Mouse (Mus musculus) myocyte (in vitro differentiated cells): ENCODE measurements around the gene Tex14. TPM values are rescaled to one million over a fixed set of nuclear protein-coding genes. Genes with fewer than 3 reads are reported as not detected.

Source experiments
- H3K27me3 ChIP-seq: one replicate; pipeline ENCODE4 v1.6.1; 2011; ENCODE audit not compliant: control insufficient read depth, insufficient read depth, insufficient read length
- H3K36me3 ChIP-seq: one replicate; pipeline ENCODE4 v1.6.1; 2011; ENCODE audit not compliant: control insufficient read depth, insufficient read depth
- H3K4me2 ChIP-seq: one replicate; pipeline ENCODE4 v1.6.1; 2011; ENCODE audit warnings: low read depth, control low read depth
- H3K4me3 ChIP-seq: one replicate; pipeline ENCODE4 v1.5.1; 2011; ENCODE audit warnings: mild to moderate bottlenecking, control low read depth, moderate library complexity
- H3K79me2 ChIP-seq: one replicate; pipeline ENCODE4 v1.6.1; 2011; ENCODE audit not compliant: control insufficient read depth, insufficient read depth
- H3ac ChIP-seq: one replicate; pipeline ENCODE4 v1.6.1; 2011; ENCODE audit not compliant: control insufficient read depth, insufficient read length
- CEBPB ChIP-seq: IDR thresholded peaks from 2 replicates; pipeline ENCODE4 v1.6.1; 2011; ENCODE audit warnings: mild to moderate bottlenecking, moderate library complexity; ENCODE audit not compliant: poor library complexity, insufficient read depth, severe bottlenecking
- E2F4 ChIP-seq: IDR thresholded peaks from one replicate; pipeline ENCODE4 v1.6.1; 2011; ENCODE audit warnings: mild to moderate bottlenecking, control low read depth, moderate library complexity; ENCODE audit not compliant: insufficient read depth
- MAX ChIP-seq: IDR thresholded peaks from one replicate; pipeline ENCODE4 v1.6.1; 2011; ENCODE audit warnings: low read depth, mild to moderate bottlenecking, control low read depth
- MYOD1 ChIP-seq, 3 experiments: IDR thresholded peaks; one replicate each; pipeline ENCODE4 v1.6.1; 2011; ENCODE audit warnings: control low read depth in 2 of 3, low read depth in 2 of 3, mild to moderate bottlenecking in 2 of 3, moderate library complexity in 1 of 3; ENCODE audit not compliant: insufficient read length in 2 of 3, control insufficient read depth in 1 of 3
- MYOG ChIP-seq, 3 experiments: IDR thresholded peaks; one replicate each; pipeline ENCODE4 v1.6.1; 2011; ENCODE audit warnings: control low read depth in 2 of 3, low read depth in 2 of 3, mild to moderate bottlenecking in 2 of 3; ENCODE audit not compliant: insufficient read length in 2 of 3, control insufficient read depth in 1 of 3, insufficient read depth in 1 of 3
- POLR2A ChIP-seq: IDR thresholded peaks from one replicate; pipeline ENCODE4 v1.6.1; 2011; ENCODE audit warnings: low read depth, mild to moderate bottlenecking, control low read depth, moderate library complexity; ENCODE audit not compliant: insufficient read length
- POLR2AphosphoS2 ChIP-seq: IDR thresholded peaks from one replicate; pipeline ENCODE4 v1.6.1; 2011; ENCODE audit warnings: low read depth, control low read depth; ENCODE audit not compliant: insufficient read length
- REST ChIP-seq: IDR thresholded peaks from one replicate; pipeline ENCODE4 v1.6.1; 2011; ENCODE audit warnings: mild to moderate bottlenecking, control low read depth, moderate library complexity; ENCODE audit not compliant: insufficient read depth, insufficient read length
- SRF ChIP-seq: IDR thresholded peaks from one replicate; pipeline ENCODE4 v1.6.1; 2011; ENCODE audit warnings: low read depth; ENCODE audit not compliant: control insufficient read depth, insufficient read length
- TCF12 ChIP-seq: IDR thresholded peaks from one replicate; pipeline ENCODE4 v1.6.1; 2011; ENCODE audit warnings: mild to moderate bottlenecking, control low read depth; ENCODE audit not compliant: poor library complexity, insufficient read depth, severe bottlenecking
- TCF3 ChIP-seq: IDR thresholded peaks from one replicate; pipeline ENCODE4 v1.6.1; 2011; ENCODE audit warnings: low read depth, control low read depth; ENCODE audit not compliant: insufficient read length
- USF1 ChIP-seq: IDR thresholded peaks from one replicate; pipeline ENCODE4 v1.6.1; 2011; ENCODE audit warnings: low read depth, mild to moderate bottlenecking, control low read depth, moderate library complexity
- polyA plus RNA-seq: library from polyadenylated mRNA; unstranded; fragments of >200 nt; fragmentation: generic; extraction: Trizol; gene quantifications from one replicate; pipeline ENCODE4 v1.2.1, GENCODE M21; 2012; ENCODE audit warnings: missing spikeins

Tex14 gene
- polyA plus RNA-seq, 1 experiment = 0.13 TPM

DNA sequence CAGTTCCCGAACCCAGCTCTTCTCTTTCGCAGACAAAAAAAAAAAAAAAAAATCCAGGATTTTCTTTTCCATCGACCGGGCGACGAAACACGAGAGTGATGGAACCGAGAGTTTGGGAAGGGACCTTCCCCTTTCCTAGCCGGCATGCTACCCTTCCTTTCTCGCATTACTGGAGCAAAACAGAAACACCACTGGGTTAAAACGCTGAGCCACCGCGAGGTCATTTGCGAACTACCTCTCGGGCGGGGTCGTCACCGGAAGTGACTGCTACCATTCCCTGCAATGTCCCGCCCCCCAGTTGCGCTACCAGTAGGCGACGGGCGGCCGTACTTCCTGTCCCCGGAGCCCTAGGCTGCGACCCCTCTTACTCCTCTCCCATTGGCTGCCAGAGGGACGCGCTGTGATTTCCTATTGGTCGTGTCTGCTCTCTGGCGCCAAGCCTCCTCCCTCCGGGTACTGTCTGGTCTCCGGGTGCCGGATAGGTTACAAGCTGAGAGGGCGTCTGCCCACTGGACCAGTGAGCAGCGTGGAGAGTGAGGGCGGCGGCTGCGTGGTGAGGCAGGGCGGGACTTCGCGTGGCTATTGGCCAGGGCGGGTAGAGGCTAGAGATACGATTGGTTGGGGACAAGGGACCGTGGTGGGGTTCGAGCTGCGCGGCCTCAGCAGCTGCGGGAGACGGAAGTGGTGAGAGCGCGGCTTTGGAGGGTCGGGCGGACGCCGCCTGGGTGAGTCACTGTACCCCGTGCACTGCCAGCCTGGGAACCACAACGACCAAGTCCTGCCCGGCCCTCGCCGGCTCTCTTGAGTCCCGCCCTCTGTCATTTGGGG, 186.9 kb downstream of the Tex14 start, which contains the start of gene Mtmr4:
TSS of gene Mtmr4 (plus strand) at position 637 of the 828 bp plus-strand sequence.
- H3K27me3 ChIP-seq = no peaks in the 10 kb centered on the region
- peak within 1 kb of the TSS; percentile 93 for H3K4me2 ChIP-seq
- no peaks in the 10 kb centered on the region for H3K36me3 ChIP-seq
- peak within 1 kb of the TSS; percentile 97 for H3K4me3 ChIP-seq
- peaks cover 16% of the 10 kb centered on the region for H3K79me2 ChIP-seq
- TF ChIP-seq MYOD1 (IDR thresholded peaks at IDR 0.05; ENCODE audit: control insufficient read depth in 1 of 3, insufficient read length in 2 of 3, low read depth in 2 of 3) = peak in 2 of 3 experiments; percentile 81 to 88
- TF ChIP-seq SRF = no peak
- peak; percentile 82 for TF ChIP-seq POLR2A
- no peak for TF ChIP-seq MAX
- TF ChIP-seq POLR2AphosphoS2 = peak; percentile 86
- peak; percentile 4 for TF ChIP-seq E2F4
- peak; percentile 62 for TF ChIP-seq TCF3
- no peak for TF ChIP-seq REST
- no peak for TF ChIP-seq CEBPB
- TF ChIP-seq MYOG (IDR thresholded peaks at IDR 0.05; ENCODE audit: control insufficient read depth in 1 of 3, insufficient read depth in 1 of 3, insufficient read length in 2 of 3, low read depth in 2 of 3) = peak; percentile 33 to 90 (median 81)
- H3ac ChIP-seq = peak within 1 kb of the TSS; percentile 57

DNA sequence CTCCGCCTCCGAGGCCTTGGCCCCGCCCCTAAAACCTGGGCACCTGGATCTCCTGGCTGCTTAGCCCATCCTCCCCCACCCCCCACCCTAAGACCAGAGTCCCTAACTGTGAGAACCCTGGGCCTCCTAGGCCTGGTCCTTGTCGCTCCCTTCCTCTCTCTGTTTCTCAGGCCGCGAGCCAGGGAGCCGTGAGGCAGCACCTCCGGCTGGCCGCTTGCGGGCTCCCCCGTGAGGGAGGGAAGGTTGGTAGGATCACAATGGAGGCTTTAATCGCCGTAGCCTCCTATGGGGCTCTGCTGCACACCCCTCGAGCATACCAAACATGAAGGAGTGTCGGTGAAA, 187.5 kb downstream of the Tex14 start:
- peak overlapping the region; percentile 97 for H3K4me3 ChIP-seq
- TF ChIP-seq CEBPB (no peak), TCF12 (no peak), MAX (no peak), USF1 (no peak), MYOD1 (IDR thresholded peaks at IDR 0.05; ENCODE audit: control insufficient read depth in 1 of 3, insufficient read length in 2 of 3, low read depth in 2 of 3) (no peak)
- H3K27me3 ChIP-seq = no peaks in the 10 kb centered on the region
- H3K79me2 ChIP-seq = peaks cover 18% of the 10 kb centered on the region
- H3K36me3 ChIP-seq = no peaks in the 10 kb centered on the region
- peak overlapping the region; percentile 92 for H3K4me2 ChIP-seq
- H3ac ChIP-seq = peak overlapping the region; percentile 57

GRCm38 (mm10) chr11:87592713-87593598, 188.1 kb downstream of the Tex14 start:
- Histone ChIP-seq H3ac (peak overlapping the region; percentile 57), H3K4me3 (peak overlapping the region; percentile 97), H3K27me3 (no peaks in the 10 kb centered on the region), H3K4me2 (peak overlapping the region; percentile 92), H3K79me2 (peaks cover 18% of the 10 kb centered on the region), H3K36me3 (peaks cover 4% of the 10 kb centered on the region)
- no peak for TF ChIP-seq MYOD1 (IDR thresholded peaks at IDR 0.05; ENCODE audit: control insufficient read depth in 1 of 3, insufficient read length in 2 of 3, low read depth in 2 of 3)
- TF ChIP-seq POLR2AphosphoS2 = no peak
- TF ChIP-seq CEBPB = no peak
- no peak for TF ChIP-seq USF1
- TF ChIP-seq MYOG (IDR thresholded peaks at IDR 0.05; ENCODE audit: control insufficient read depth in 1 of 3, insufficient read depth in 1 of 3, insufficient read length in 2 of 3, low read depth in 2 of 3) = no peak
- TF ChIP-seq POLR2A = no peak
- TF ChIP-seq TCF12 = no peak
- no peak for TF ChIP-seq MAX
- no peak for TF ChIP-seq E2F4
- TF ChIP-seq SRF = no peak
- TF ChIP-seq TCF3 = no peak
- TF ChIP-seq REST = no peak

- TF ChIP-seq E2F4 (no peak), POLR2A (peak; percentile 68), MYOD1 (IDR thresholded peaks at IDR 0.05; ENCODE audit: control insufficient read depth in 1 of 3, insufficient read length in 2 of 3, low read depth in 2 of 3) (peak in 1 of 3 experiments; percentile 9), TCF3 (no peak), POLR2AphosphoS2 (peak; percentile 53)
- Histone ChIP-seq H3K4me3 (peak overlapping the region; percentile 33), H3K4me2 (peak overlapping the region; percentile 89), H3ac (peak overlapping the region; percentile 28), H3K36me3 (peaks cover 16% of the 10 kb centered on the region), H3K27me3 (no peaks in the 10 kb centered on the region), H3K79me2 (peaks cover 18% of the 10 kb centered on the region)
Measured at GRCm38 (mm10) chr11:87595327-87595841, 190.5 kb downstream of the Tex14 start.
